Mouse (Mus musculus): ENCODE measurements around the gene Rp2.

Gene Rp2

GRCm38 (mm10) chrX:20425839-20426449 is 61.7 kb downstream of the Rp2 start:
- DNase-seq = peak; percentile 7
